Mouse (Mus musculus) liver, embryonic 11.5 days (tissue): ENCODE measurements around the gene Ecsit. TPM values are rescaled to one million over a fixed set of nuclear protein-coding genes. Genes with fewer than 3 reads are reported as not detected.
"Not testable (repeated sequence)": the region's sequence is repeated elsewhere in the genome, so short reads cannot be mapped to it uniquely, and the experiment has no call there.

Source experiments
- ATAC-seq: fragments of 200-750 bp; cut with Nextera tagmentation; replicated peaks from 2 replicates; pipeline ENCODE4 v1.8.0; 2017; ENCODE audit warnings: moderate number of reproducible peaks, mild to moderate bottlenecking, moderate TSS enrichment, moderate library complexity; ENCODE audit not compliant: low FRiP score
- DNase-seq: peaks from one replicate; pipeline ENCODE4 v3.0.0-alpha.2; 2017; ENCODE audit warnings: low spot score
- H3K27ac ChIP-seq: fragments of 300-500 bp; sonication (generic); 2 replicates; pipeline ENCODE4 v1.5.1; 2014; ENCODE audit warnings: mild to moderate bottlenecking, low read depth, low read length, control low read depth
- H3K27me3 ChIP-seq: fragments of 300-500 bp; sonication (generic); replicated peaks from 2 replicates; pipeline ENCODE4 v1.6.1; 2014; ENCODE audit warnings: low read length, mixed read lengths; ENCODE audit not compliant: control insufficient read depth, insufficient read depth
- H3K36me3 ChIP-seq: fragments of 300-500 bp; sonication (generic); 2 replicates; pipeline ENCODE4 v1.6.1; 2014; ENCODE audit warnings: mild to moderate bottlenecking, low read length, moderate library complexity, mixed read lengths; ENCODE audit not compliant: control insufficient read depth, insufficient read depth
- H3K4me1 ChIP-seq: fragments of 300-500 bp; sonication (generic); replicated peaks from 2 replicates; pipeline ENCODE4 v1.6.1; 2014; ENCODE audit warnings: low read length, mixed read lengths; ENCODE audit not compliant: control insufficient read depth, insufficient read depth
- H3K4me2 ChIP-seq: fragments of 300-500 bp; sonication (generic); 2 replicates; pipeline ENCODE4 v1.6.1; 2014; ENCODE audit warnings: mild to moderate bottlenecking, control low read depth, moderate library complexity
- H3K4me3 ChIP-seq: fragments of 300-500 bp; sonication (generic); 2 replicates; pipeline ENCODE4 v1.5.1; 2014; ENCODE audit warnings: low read depth, low read length, control low read depth
- H3K9ac ChIP-seq: fragments of 300-500 bp; sonication (generic); 2 replicates; pipeline ENCODE4 v1.6.1; 2014; ENCODE audit warnings: low read depth, low read length, control low read depth
- H3K9me3 ChIP-seq: fragments of 300-500 bp; sonication (generic); 2 replicates; pipeline ENCODE4 v1.6.1; 2016; ENCODE audit warnings: low read length, inconsistent platforms, mixed read lengths; ENCODE audit not compliant: control insufficient read depth
- WGBS: fragments of 180-500 bp; shearing (Covaris S2); extraction: QIAGEN DNeasy Blood & Tissue Kit; methylation state at CpG from one replicate; pipeline ENCODE4 v1.1.7; 2014; 5-methylcytosine and 5-hydroxymethylcytosine counted together
- polyA plus RNA-seq: library from polyadenylated mRNA; unstranded; fragments of >200 nt; fragmentation: Nextera tagmentation; extraction: Ambion mirVana; gene quantifications from 2 replicates; pipeline ENCODE4 v1.2.1, GENCODE M21; 2014

The Ecsit gene
- polyA plus RNA-seq, 1 experiment from 2014 or later: 55.1 TPM

DNA sequence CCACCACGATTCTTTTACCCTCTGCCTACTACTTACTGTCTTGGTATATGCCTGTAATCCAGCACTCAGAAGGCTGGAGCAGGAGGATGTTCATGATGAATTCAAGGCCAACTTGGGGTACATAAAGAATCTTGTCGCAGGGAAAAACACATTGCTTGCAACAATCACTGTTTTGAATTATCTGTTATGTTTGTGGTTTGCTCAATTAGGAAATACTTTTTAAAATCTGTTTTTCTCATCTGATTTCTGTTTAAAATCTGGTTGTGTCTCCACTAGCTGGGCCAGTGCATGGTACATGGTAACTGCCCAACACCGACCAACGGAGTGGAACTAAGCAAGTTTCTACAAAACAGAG, 594 bp downstream of the Ecsit start:
- Histone ChIP-seq H3K27ac (peak overlapping the region; percentile 42; the same call in 1 of the 2 replicates), H3K27me3 (no peaks in the 10 kb centered on the region), H3K4me1 (peaks cover 3% of the 10 kb centered on the region; the same call in 1 of the 2 replicates), H3K4me2 (peak overlapping the region; percentile 67), H3K9me3 (no peaks in the 10 kb centered on the region), H3K36me3 (no peaks in the 10 kb centered on the region; the same call in 1 of the 2 replicates), H3K4me3 (peak overlapping the region; percentile 83), H3K9ac (peak overlapping the region; percentile 77)
- ATAC-seq (no peak), DNase-seq (no peak)
- WGBS: 28% methylated on average over 4 of the region's 4 CpGs

DNA sequence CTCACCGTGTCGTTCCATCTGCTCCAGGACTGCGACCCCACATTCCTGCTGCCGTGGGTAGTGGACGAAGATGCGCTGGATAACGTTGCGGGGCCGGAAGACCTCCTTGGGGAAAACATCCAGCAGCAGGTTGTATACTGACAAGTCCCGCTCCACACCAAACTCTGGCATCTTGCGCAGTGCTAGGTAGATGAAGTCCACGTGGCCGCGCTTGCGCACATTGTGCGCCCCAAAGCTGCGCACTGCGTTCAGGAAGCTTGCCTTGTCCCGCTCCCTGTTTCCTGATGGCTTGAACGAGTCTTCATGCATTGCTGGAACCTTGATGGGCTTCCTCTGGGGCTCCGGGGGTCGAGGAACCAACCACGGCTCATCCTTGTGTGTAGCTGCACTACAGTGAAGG, 9.0 kb downstream of the Ecsit start:
- Histone ChIP-seq H3K9ac (no peak overlapping the region), H3K36me3 (peaks cover 19% of the 10 kb centered on the region), H3K4me3 (no peak overlapping the region), H3K27me3 (no peaks in the 10 kb centered on the region), H3K4me2 (no peak overlapping the region), H3K4me1 (no peaks in the 10 kb centered on the region), H3K27ac (no peak overlapping the region), H3K9me3 (no peaks in the 10 kb centered on the region)
- 93% methylated on average over 23 of the region's 23 CpGs for WGBS
- DNase-seq: no peak
- ATAC-seq: no peak

DNA sequence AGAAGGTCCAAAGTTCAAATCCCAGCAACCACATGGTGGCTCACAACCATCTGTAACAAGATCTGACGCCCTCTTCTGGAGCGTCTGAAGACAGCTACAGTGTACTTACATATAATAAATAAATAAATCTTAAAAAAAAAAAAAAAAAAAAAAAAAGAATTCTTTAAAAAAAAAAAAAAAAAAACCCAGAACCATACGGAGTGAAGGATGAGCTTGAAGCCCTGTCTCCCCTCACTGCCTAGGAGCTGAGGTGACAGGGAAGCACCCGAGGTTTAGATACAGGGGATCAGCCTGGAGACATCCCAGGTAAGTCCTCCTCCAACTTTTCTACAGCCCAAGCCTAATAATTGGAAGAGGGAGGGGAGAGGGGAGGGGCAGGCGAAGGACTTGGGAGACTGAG, 9.5 kb downstream of the Ecsit start:
- 84% methylated on average over 5 of the region's 5 CpGs for WGBS
- not testable (repeated sequence) for ATAC-seq

DNA sequence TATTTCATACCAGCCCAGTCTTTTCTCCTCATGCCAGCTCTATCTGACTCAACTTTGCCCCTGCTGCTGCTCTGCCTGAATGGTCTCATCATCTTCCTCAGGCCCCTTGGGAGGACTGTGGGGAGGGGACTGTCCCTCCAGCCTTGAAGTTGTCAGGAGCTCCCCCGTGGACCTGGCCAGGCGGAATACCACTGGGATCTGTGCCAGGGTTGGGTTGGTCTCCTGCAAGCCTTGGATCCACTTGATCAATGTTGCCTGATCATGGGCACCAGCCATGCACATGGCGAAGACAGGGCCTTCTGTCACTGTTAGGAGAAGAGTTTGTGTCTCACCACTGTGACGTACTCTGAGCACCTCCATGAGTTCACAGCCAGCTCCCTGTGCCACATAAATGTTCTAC, 13.0 kb downstream of the Ecsit start:
- H3K27ac ChIP-seq: no peak overlapping the region
- ATAC-seq: no peak
- H3K27me3 ChIP-seq: no peaks in the 10 kb centered on the region
- no peak overlapping the region for H3K4me3 ChIP-seq
- H3K4me2 ChIP-seq: no peak overlapping the region
- 97% methylated on average over 4 of the region's 4 CpGs for WGBS
- DNase-seq: no peak
- peaks cover 17% of the 10 kb centered on the region for H3K36me3 ChIP-seq
- no peak overlapping the region for H3K9ac ChIP-seq
- no peaks in the 10 kb centered on the region for H3K9me3 ChIP-seq
- peaks cover 3% of the 10 kb centered on the region; the same call in 1 of the 2 replicates for H3K4me1 ChIP-seq

More for the DNA sequence above, 9.5 kb downstream of the Ecsit start:
- DNase-seq, H3K9me3 ChIP-seq, H3K27me3 ChIP-seq, H3K9ac ChIP-seq, H3K27ac ChIP-seq, H3K4me3 ChIP-seq, H3K4me1 ChIP-seq, H3K4me2 ChIP-seq: not testable (repeated sequence)
- peaks cover 19% of the 10 kb centered on the region for H3K36me3 ChIP-seq

DNA sequence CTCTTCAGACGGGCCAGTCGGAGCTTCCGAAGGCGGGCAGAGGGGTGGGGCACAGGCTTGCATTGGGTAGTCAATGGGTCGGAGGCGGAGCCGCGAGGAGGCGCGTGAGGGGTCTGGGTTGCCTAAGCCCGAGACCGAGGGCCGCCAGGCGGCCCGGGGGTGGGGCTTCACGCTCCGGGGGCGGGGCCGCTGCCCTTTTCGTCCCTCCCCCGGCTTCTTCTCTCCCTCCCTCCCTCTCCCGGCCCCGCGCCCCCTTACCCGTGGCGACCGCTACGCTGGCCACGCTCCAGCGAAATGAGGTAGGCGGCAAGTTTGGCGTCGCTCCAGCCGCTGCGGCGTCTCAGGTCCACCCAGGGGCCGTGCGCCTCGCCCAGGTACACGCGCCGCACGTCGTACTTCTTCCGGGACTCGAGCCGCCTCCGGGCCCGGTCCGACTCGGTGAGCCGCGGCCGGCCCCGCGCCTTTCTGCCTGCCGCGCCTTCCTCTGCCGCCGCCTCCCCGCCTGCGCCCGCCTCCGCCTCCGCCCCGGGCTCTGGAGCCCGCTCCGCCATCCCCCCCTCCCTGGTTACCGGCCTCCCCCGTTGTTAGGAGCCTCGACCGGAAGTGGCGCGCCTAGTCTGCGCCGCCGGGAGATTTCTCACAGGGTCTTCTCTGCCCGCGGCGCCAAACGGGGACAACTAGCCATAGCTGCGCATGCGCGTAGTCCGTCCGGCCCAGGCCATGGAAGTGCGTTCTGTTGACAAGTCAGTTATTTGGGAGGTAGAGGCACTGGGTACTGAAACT, 14.3 kb downstream of the Ecsit start, which contains the start of the genes Gm49318 and Zfp653:
TSS of gene Gm49318 (minus strand) at position 469 of the 783 bp plus-strand sequence.
TSS of gene Zfp653 (minus strand) at position 586 of the 783 bp plus-strand sequence.
- ATAC-seq (peak; percentile 97), DNase-seq (peak; percentile 94)
- under 1% methylated on average over 79 of the region's 87 CpGs for WGBS
- peaks cover 9% of the 10 kb centered on the region for H3K36me3 ChIP-seq
- H3K27ac ChIP-seq: peak within 1 kb of the TSS; percentile 92
- H3K4me1 ChIP-seq: peaks cover 3% of the 10 kb centered on the region; the same call in 1 of the 2 replicates
- H3K9me3 ChIP-seq: no peaks in the 10 kb centered on the region
- H3K4me2 ChIP-seq: peak within 1 kb of the TSS; percentile 69
- peak within 1 kb of the TSS; percentile 73 for H3K4me3 ChIP-seq
- peak within 1 kb of the TSS; percentile 73 for H3K9ac ChIP-seq
- H3K27me3 ChIP-seq: no peaks in the 10 kb centered on the region

DNA sequence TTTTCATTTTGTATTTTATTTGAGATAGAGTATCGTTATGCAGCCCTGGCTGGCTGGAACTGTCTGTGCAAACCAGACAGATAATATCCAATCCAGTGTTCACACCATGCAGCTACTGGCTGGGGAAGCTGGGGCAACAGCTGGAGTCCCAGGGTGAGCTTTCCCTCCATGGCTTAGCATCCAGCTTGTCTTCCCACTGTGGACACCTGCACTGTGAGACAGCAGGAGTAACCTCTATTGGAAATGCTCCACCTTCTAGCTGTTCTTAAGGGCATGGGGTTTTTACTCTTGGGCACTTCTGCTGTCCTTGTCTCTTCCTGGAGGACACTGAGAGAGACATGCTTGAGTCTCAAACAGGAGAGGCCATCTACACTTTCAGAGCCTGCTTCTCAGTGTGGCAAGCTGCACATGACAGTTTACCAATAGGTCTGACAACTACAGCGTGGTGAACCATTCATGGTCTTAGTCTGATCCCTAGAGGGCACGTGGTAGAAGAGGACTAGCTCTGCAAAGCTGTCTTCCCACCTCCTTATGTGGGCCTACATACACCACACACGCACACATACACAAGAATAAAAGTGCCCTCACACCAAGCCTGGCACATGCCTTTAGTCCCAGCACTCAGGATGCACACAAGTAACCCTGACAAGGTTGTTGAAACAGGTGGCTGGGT, 15.2 kb downstream of the Ecsit start:
- Histone ChIP-seq H3K27me3 (no peaks in the 10 kb centered on the region), H3K4me3 (peak overlapping the region; percentile 73), H3K36me3 (peaks cover 18% of the 10 kb centered on the region), H3K4me2 (peak overlapping the region; percentile 69), H3K4me1 (peaks cover 3% of the 10 kb centered on the region), H3K27ac (no peak overlapping the region), H3K9ac (peak overlapping the region; percentile 34), H3K9me3 (no peaks in the 10 kb centered on the region)
- WGBS: 71% methylated on average over 4 of the region's 4 CpGs
- ATAC-seq (no peak), DNase-seq (no peak)

DNA sequence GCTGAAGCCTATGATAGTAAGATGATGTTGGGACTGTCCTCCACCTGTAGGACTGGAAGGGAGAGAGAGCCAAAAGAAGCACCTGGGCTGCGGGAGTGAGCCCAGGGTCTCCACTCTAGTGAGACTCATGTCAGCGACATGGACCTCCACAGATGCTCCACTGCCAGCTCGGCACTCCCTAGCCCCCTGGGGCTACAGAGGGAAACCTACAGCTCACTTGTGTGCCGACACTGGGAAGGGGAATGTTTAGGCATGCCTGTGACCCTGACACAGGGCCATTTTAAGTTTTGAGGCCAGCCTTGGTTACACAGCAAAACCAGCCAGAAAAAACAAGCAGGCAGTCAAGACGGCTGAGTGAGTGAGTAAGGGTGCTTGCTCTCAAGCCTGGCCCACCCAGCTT, 18.0 kb downstream of the Ecsit start:
- no peaks in the 10 kb centered on the region for H3K9me3 ChIP-seq
- DNase-seq (no peak), ATAC-seq (no peak)
- H3K4me3 ChIP-seq: no peak overlapping the region
- no peak overlapping the region for H3K9ac ChIP-seq
- H3K36me3 ChIP-seq: peaks cover 22% of the 10 kb centered on the region
- WGBS: 84% methylated on average over 5 of the region's 5 CpGs
- H3K27ac ChIP-seq: no peak overlapping the region
- no peaks in the 10 kb centered on the region for H3K27me3 ChIP-seq
- peaks cover 3% of the 10 kb centered on the region for H3K4me1 ChIP-seq
- H3K4me2 ChIP-seq: no peak overlapping the region

DNA sequence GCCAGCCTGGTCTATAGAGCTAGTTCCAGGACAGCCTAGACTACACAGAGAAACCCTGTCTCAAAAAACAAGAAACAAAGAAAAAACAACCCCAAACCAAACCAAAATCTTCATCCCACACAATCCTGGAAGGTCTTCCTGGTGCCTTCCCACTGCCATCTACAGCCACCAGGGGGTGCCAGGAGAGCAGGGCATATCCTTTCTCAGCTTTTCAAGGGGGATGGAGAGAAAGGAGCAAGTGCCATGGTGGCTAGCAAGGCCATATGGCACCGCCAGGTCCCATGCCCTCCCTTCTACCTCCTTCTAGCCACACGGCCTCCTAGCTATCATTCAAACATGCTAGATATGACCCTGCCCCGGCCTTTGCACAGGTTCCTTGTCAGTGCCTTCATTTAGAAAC, 18.8 kb downstream of the Ecsit start:
- Histone ChIP-seq H3K27ac (no peak overlapping the region), H3K9ac (no peak overlapping the region), H3K27me3 (no peaks in the 10 kb centered on the region), H3K36me3 (peaks cover 22% of the 10 kb centered on the region), H3K9me3 (no peaks in the 10 kb centered on the region), H3K4me2 (no peak overlapping the region), H3K4me1 (peaks cover 3% of the 10 kb centered on the region), H3K4me3 (no peak overlapping the region)
- 72% methylated on average over 3 of the region's 3 CpGs for WGBS
- no peak for ATAC-seq
- DNase-seq: no peak
